Mouse (Mus musculus) liver, embryonic 14.5 days (tissue): ENCODE results near the gene Rhbdl3. TPM values are rescaled to one million over a fixed set of nuclear protein-coding genes. Genes with fewer than 3 reads are reported as not detected.
"Not testable (repeated sequence)": the region's sequence is repeated elsewhere in the genome, so short reads cannot be mapped to it uniquely, and the experiment has no call there.

Experiments
- ATAC-seq: fragments of 200-750 bp; cut with Nextera tagmentation; 2 replicates; pipeline ENCODE4 v1.8.0; 2017; ENCODE audit warnings: moderate number of reproducible peaks, mild to moderate bottlenecking, moderate library complexity; ENCODE audit not compliant: insufficient read depth
- DNase-seq, 3 experiments: peaks; one replicate each; pipeline ENCODE4 v3.0.0-alpha.2; 2012 to 2013; ENCODE audit warnings: low read depth in 3 of 3, low spot score in 3 of 3
- H3K27ac ChIP-seq: fragments of 300-500 bp; sonication (generic); 2 replicates; pipeline ENCODE4 v1.5.1; 2014; ENCODE audit warnings: moderate library complexity, mild to moderate bottlenecking, control low read depth, inconsistent platforms
- H3K27me3 ChIP-seq: fragments of 300-500 bp; sonication (generic); 2 replicates; pipeline ENCODE4 v1.6.1; 2014; ENCODE audit warnings: mild to moderate bottlenecking, low read length, moderate library complexity; ENCODE audit not compliant: control insufficient read depth, insufficient read depth
- H3K36me3 ChIP-seq: fragments of 300-500 bp; sonication (generic); replicated peaks from 2 replicates; pipeline ENCODE4 v1.6.1; 2014; ENCODE audit warnings: low read depth; ENCODE audit not compliant: control insufficient read depth, insufficient read depth
- H3K4me1 ChIP-seq, 2 experiments: fragments of 200-500 bp in 1 of 2; fragments of 300-500 bp in 1 of 2; sonication (generic) in 1 of 2; replicated peaks; 2 replicates each; pipeline ENCODE4 v1.6.1; 2012 to 2014; ENCODE audit warnings: antibody characterized with exemption in 1 of 2, inconsistent platforms in 1 of 2, low read length in 1 of 2; ENCODE audit not compliant: control insufficient read depth in 2 of 2, insufficient read depth in 2 of 2
- H3K4me2 ChIP-seq: fragments of 300-500 bp; sonication (generic); 2 replicates; pipeline ENCODE4 v1.6.1; 2014; ENCODE audit warnings: low read depth, mild to moderate bottlenecking, control low read depth, moderate library complexity
- H3K4me3 ChIP-seq, 2 experiments: fragments of 200-500 bp in 1 of 2; fragments of 300-500 bp in 1 of 2; sonication (generic) in 1 of 2; 2 replicates each; pipeline ENCODE4 v1.5.1; 2012 to 2014; ENCODE audit warnings: low read depth in 2 of 2, low read length in 2 of 2, mild to moderate bottlenecking in 2 of 2, control low read depth in 1 of 2, inconsistent platforms in 1 of 2, moderate library complexity in 1 of 2; ENCODE audit not compliant: insufficient read depth in 1 of 2
- H3K9ac ChIP-seq: fragments of 300-500 bp; sonication (generic); replicated peaks from 2 replicates; pipeline ENCODE4 v1.6.1; 2014; ENCODE audit warnings: mild to moderate bottlenecking, control low read depth, moderate library complexity
- H3K9me3 ChIP-seq: fragments of 300-500 bp; sonication (generic); 2 replicates; pipeline ENCODE4 v1.6.1; 2016; ENCODE audit warnings: low read length, mixed read lengths; ENCODE audit not compliant: control insufficient read depth
- CTCF ChIP-seq: IDR thresholded peaks from 2 replicates; pipeline ENCODE4 v1.5.1; 2016; ENCODE audit warnings: antibody characterized with exemption, low read depth, control low read depth
- EP300 ChIP-seq: IDR thresholded peaks from 2 replicates; pipeline ENCODE4 v1.6.1; 2016; ENCODE audit warnings: antibody characterized with exemption, low read depth
- WGBS: fragments of 180-500 bp; shearing (Covaris S2); extraction: QIAGEN DNeasy Blood & Tissue Kit; methylation state at CpG from one replicate; pipeline ENCODE4 v1.1.7; 2014; ENCODE audit not compliant: insufficient replicate concordance; 5-methylcytosine and 5-hydroxymethylcytosine counted together
- polyA plus RNA-seq, 2 experiments: library from polyadenylated mRNA; depleted of rRNA in 1 of 2; stranded (reverse) in 1 of 2; unstranded in 1 of 2; fragments of >200 nt; fragmentation: Nextera tagmentation in 1 of 2; extraction: Ambion mirVana in 1 of 2; gene quantifications; 2 replicates each; pipeline versions ENCODE4 v1.2.1 to v1.2.3; 2012 to 2014

Rhbdl3 gene
- polyA plus RNA-seq, 2 experiments: 0.03 to 0.04 TPM

DNA sequence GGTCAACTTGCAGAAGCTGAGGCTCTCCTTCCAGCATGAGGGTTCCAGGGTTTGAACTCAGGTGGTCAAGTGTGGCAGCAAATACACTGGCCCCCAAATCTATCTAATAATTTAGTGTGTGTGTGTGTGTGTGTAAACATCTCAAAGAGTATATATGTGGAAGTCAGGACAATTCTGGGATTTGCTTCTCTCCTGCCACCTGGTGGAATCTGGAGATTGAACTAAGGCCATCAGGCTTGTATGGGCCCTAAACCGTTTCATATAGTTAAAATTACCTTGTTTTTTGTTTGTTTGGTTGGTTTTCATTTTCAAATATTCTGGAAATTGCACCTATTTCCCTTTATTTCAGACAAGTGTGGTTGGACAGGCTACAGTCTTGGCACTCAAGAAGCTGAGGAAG is 68.2 kb downstream of the Rhbdl3 start:
- ATAC-seq (no peak), DNase-seq (no peak)
- no peak overlapping the region for H3K4me2 ChIP-seq
- H3K36me3 ChIP-seq: peaks cover 11% of the 10 kb centered on the region
- H3K27ac ChIP-seq: no peak overlapping the region
- H3K4me1 ChIP-seq: no peaks in the 10 kb centered on the region
- 80% methylated on average over 1 of the region's 1 CpGs for WGBS
- no peaks in the 10 kb centered on the region for H3K9me3 ChIP-seq
- no peak for TF ChIP-seq EP300
- no peak for TF ChIP-seq CTCF
- no peaks in the 10 kb centered on the region for H3K27me3 ChIP-seq
- no peak overlapping the region for H3K9ac ChIP-seq
- H3K4me3 ChIP-seq: no peak overlapping the region

- H3K4me3 ChIP-seq: no peak overlapping the region; a peak in 1 of 4 replicates
- H3K4me2 ChIP-seq: peak overlapping the region; percentile 75
- 0 out of 2 replicates have a peak, but pooled peaks cover 2% of the 10 kb centered on the region for H3K36me3 ChIP-seq
- ATAC-seq (no peak), DNase-seq (no peak)
- H3K27me3 ChIP-seq: no peaks in the 10 kb centered on the region
- no peak overlapping the region for H3K9ac ChIP-seq
- H3K9me3 ChIP-seq: no peaks in the 10 kb centered on the region
- no peak overlapping the region for H3K27ac ChIP-seq
- TF ChIP-seq EP300 (no peak), CTCF (no peak)
- WGBS: 50% methylated on average over 4 of the region's 4 CpGs
- H3K4me1 ChIP-seq: peaks cover 0 to 9% of the 10 kb centered on the region in 2 experiments; a peak in 2 of 4 replicates
Observed at GRCm38 (mm10) chr11:80376651-80377050, 75.9 kb downstream of the Rhbdl3 start.

DNA sequence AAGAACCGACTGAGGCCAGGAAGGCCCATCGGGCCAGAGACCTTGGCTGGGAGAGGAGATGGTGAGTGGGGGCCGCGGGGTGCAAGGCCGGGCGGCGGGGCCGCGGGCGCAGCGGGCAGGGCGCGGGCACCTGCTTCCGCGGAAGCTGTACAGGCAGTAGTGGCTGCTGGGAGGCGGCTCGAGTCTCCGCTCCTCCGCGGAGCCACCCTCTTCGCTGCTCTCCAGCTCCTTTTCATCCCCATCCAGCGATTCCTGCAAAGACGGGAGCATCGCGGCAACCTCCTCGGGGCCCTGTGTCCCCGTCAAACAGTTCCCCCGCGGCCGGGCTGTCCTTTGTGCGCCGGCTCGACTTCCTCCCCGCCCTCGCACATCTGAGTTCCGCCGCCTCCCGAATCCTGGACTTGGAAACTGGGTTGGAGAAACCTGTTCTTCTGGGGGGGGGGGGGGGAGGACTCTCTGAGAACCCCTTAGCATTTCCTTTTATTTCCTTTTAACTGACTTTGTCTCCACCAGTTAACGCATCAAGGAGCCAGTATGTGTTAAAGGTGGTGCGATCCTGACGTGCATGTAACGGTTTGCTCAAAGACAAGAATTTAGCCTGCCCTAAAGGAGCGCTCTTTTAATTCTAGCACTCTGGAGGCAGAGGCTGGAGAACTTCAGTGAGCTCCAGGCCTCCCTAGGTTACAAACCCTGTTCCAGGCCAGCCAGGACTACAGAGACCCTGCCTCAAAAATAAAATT is 77.2 kb downstream of the Rhbdl3 start, which contains the start of gene 5730455P16Rik:
TSS of gene 5730455P16Rik (minus strand) at position 323 of the 740 bp plus-strand sequence.
- Histone ChIP-seq H3K4me2 (peak within 1 kb of the TSS; percentile 75), H3K36me3 (0 out of 2 replicates have a peak, but pooled peaks cover 2% of the 10 kb centered on the region), H3K27ac (peak within 1 kb of the TSS; percentile 62), H3K9me3 (no peaks in the 10 kb centered on the region), H3K9ac (peak within 1 kb of the TSS; percentile 95), H3K27me3 (no peaks in the 10 kb centered on the region), H3K4me1 (peaks cover 8 to 14% of the 10 kb centered on the region in 2 experiments), H3K4me3 (peak within 1 kb of the TSS; percentile 84 to 95)
- peak; percentile 62 to 71 (median 66) for DNase-seq
- 2% methylated on average over 40 of the region's 43 CpGs for WGBS
- TF ChIP-seq EP300 (no peak), CTCF (no peak)
- peak; percentile 83 for ATAC-seq

- ATAC-seq, H3K36me3 ChIP-seq, DNase-seq, H3K27me3 ChIP-seq, H3K9me3 ChIP-seq: not testable (repeated sequence)
- H3K4me2 ChIP-seq: peak overlapping the region; percentile 75
- H3K4me1 ChIP-seq: peaks cover 8 to 14% of the 10 kb centered on the region in 2 experiments
- WGBS: 42% methylated on average over 2 of the region's 2 CpGs
- H3K9ac ChIP-seq: peak overlapping the region; percentile 95
- peak overlapping the region; percentile 84 to 95; a peak in 3 of 4 replicates for H3K4me3 ChIP-seq
- H3K27ac ChIP-seq: peak overlapping the region; percentile 62; the same call in 1 of the 2 replicates
Observed at GRCm38 (mm10) chr11:80378452-80379068, 77.8 kb downstream of the Rhbdl3 start.

DNA sequence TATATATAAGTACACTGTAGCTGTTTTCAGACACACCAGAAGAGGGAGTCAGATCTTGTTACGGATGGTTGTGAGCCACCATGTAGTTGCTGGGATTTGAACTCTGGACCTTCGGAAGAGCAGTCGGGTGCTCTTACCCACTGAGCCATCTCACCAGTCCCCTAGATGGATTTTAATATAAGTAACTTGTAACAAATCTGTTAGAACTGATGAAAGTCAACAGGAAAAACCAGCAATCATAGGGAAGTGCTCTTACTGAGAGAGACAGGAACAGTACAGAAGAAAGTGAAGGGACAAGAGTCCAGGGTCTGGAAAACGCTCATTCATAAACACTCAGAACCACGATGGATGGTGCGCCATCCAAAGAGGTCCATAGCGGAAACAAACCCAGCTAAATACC is 78.5 kb downstream of the Rhbdl3 start:
- H3K27me3 ChIP-seq, H3K4me3 ChIP-seq, H3K9ac ChIP-seq, ATAC-seq, H3K9me3 ChIP-seq, DNase-seq, H3K4me2 ChIP-seq, H3K27ac ChIP-seq, H3K36me3 ChIP-seq: not testable (repeated sequence)
- WGBS: 88% methylated on average over 7 of the region's 7 CpGs
- peaks cover 8 to 14% of the 10 kb centered on the region in 2 experiments for H3K4me1 ChIP-seq
